Mouse (Mus musculus): ENCODE measurements around the gene Idi1. TPM values are rescaled to one million over a fixed set of nuclear protein-coding genes. Genes with fewer than 3 reads are reported as not detected.
A peak's percentile ranks its signal among the peaks of the same experiment; 100 is the strongest.
"Not testable (repeated sequence)": the region's sequence is repeated elsewhere in the genome, so short reads cannot be mapped to it uniquely, and the experiment has no call there.

Gene Idi1
- total RNA-seq, 2 experiments from 2014 or later, result 25.7 to 102 TPM

DNA sequence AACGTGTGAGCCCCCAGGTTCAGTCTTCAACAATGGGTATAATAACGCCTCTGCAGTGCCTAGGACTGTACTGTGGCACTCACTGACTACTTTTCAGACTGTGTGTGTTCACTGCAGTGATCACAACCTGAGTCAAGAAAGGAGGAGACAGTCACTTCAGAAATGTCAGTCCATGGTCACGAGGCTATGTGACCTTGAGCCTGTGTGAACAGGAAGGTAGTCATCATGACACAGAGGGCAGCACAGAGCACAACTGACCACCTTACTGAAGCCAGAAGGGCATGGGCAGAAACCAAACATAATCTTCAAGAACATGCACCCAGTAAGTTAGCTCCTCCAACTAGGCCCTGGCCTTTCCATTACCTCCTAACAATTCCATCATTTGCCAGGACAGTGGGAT is 3.7 kb upstream of the Idi1 start:
- ATAC-seq (replicated peaks; ENCODE audit: low FRiP score, low TSS enrichment, poor library complexity, severe bottlenecking), result no peak

- not testable (repeated sequence) for ATAC-seq (replicated peaks; ENCODE audit: low FRiP score, low TSS enrichment, poor library complexity, severe bottlenecking)
Measured at GRCm38 (mm10) chr13:8883870-8884269, 1.4 kb upstream of the Idi1 start.

GRCm38 (mm10) chr13:8886185-8886560 is 872 bp downstream of the Idi1 start:
- ATAC-seq (replicated peaks; ENCODE audit: low FRiP score, low TSS enrichment, poor library complexity, severe bottlenecking), result no peak

- ATAC-seq (replicated peaks; ENCODE audit: low FRiP score, low TSS enrichment, poor library complexity, severe bottlenecking), result no peak
Measured at GRCm38 (mm10) chr13:8888603-8889002, 3.3 kb downstream of the Idi1 start.

- not testable (repeated sequence) for ATAC-seq (replicated peaks; ENCODE audit: low FRiP score, low TSS enrichment, poor library complexity, severe bottlenecking)
Measured at GRCm38 (mm10) chr13:8905986-8906385, 20.7 kb downstream of the Idi1 start.

- not testable (repeated sequence) for ATAC-seq (replicated peaks; ENCODE audit: low FRiP score, low TSS enrichment, poor library complexity, severe bottlenecking)
Measured at GRCm38 (mm10) chr13:8913890-8914289, 28.6 kb downstream of the Idi1 start.

DNA sequence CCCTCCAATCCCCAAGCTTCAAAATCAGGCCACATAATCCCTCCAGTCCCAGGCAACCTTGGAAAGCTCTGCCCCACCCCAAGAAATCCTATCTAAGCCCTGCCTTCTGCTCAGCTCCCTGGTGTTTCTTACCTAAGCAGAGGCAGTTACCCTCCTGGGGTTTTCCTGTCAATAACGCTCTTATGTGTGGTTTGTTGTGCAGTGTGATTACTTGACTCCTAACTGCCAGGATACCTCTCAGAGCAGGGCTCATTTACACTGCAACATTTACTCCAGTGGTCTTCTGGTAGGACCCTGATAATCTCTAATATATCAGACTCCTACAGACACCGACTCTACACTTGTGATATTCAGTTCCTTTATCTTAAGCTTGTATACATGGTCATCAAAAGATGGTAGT is 48.2 kb downstream of the Idi1 start:
- peak; percentile 89 for ATAC-seq (replicated peaks; ENCODE audit: low FRiP score, low TSS enrichment, poor library complexity, severe bottlenecking)

- ATAC-seq (replicated peaks; ENCODE audit: low FRiP score, low TSS enrichment, poor library complexity, severe bottlenecking), result not testable (repeated sequence)
Measured at GRCm38 (mm10) chr13:8937611-8938140, 52.4 kb downstream of the Idi1 start.

DNA sequence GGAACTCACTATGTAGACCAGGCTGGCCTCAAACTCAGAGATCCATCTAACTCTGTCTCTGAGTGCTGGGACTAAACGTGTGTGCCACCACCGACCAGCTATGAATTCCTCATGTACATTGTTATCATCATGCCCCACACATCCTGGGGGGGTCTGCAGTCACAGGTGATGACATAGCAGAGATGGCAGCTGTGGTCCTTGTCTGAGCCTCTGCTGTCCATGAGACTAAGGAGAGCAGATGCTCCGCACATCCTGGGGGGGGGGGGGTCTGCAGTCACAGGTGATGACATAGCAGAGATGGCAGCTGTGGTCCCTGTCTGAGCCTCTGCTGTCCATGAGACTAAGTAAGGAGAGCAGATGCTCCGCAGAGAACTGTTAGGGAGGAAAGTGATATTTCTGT is 55.8 kb downstream of the Idi1 start:
- not testable (repeated sequence) for ATAC-seq (replicated peaks; ENCODE audit: low FRiP score, low TSS enrichment, poor library complexity, severe bottlenecking)

GRCm38 (mm10) chr13:8941701-8942100 is 56.4 kb downstream of the Idi1 start:
- ATAC-seq (replicated peaks; ENCODE audit: low FRiP score, low TSS enrichment, poor library complexity, severe bottlenecking), result peak; percentile 39; the same call in 1 of the 2 replicates

Other genes starting within 250 kb of the Idi1 start
- 15.6 and 25.5 TPM in 2 replicates for gene Wdr37, start 13.6 kb upstream of the Idi1 start, total RNA-seq (2014; fragmentation: Nextera tagmentation)
- gene Wdr37, start 13.6 kb upstream of the Idi1 start, total RNA-seq (2017), result 29.4 and 34.1 TPM in 2 replicates
- gene Gm9745, start 62.7 kb downstream of the Idi1 start, total RNA-seq (2014; fragmentation: Nextera tagmentation), result not detected in 2 replicates
- not detected in 2 replicates for gene Gm9745, start 62.7 kb downstream of the Idi1 start, total RNA-seq (2017)
- gene Idi2, start 67.4 kb downstream of the Idi1 start, total RNA-seq (2014; fragmentation: Nextera tagmentation), result 0.66 TPM in 1 of 2 replicates, not detected in the other
- 1.5 TPM in 1 of 2 replicates, not detected in the other for gene Idi2, start 67.4 kb downstream of the Idi1 start, total RNA-seq (2017)
- gene Gtpbp4, start 110.6 kb downstream of the Idi1 start, total RNA-seq (2014; fragmentation: Nextera tagmentation), result 91.9 and 100 TPM in 2 replicates
- gene Gtpbp4, start 110.6 kb downstream of the Idi1 start, total RNA-seq (2017), result 177 and 213 TPM in 2 replicates
- 76.6 and 80.3 TPM in 2 replicates for gene Larp4b, start 208.4 kb downstream of the Idi1 start, total RNA-seq (2014; fragmentation: Nextera tagmentation)
- gene Larp4b, start 208.4 kb downstream of the Idi1 start, total RNA-seq (2017), result 93.4 and 118 TPM in 2 replicates

Data from megakaryocyte-erythroid progenitor cell, adult 5-6 weeks (primary cell).